Mouse (Mus musculus): ENCODE results near the gene Smarcal1.

DNA sequence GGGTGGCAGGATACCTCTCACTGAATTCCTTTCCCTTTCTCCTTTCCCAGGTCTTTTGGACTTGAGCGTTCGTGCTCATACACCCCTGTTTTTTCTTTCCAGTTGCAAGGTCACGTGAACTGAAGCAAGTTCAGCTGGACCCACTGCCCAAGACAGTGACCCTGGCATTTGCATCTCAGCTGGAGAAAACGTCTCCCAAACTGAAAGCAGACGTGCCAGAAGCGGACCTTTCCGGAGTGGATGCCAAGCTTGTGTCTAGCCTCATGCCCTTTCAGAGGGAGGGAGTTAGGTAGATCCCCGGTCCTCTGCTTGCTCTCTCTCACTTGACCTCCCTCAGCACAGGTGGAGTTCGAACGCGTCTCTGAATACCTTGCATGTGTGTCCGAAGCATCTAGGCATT lies 12.6 kb downstream of the Smarcal1 start:
- no peak for TF ChIP-seq CTCF (IDR thresholded peaks at IDR 0.05; ENCODE audit: borderline replicate concordance, insufficient read depth, low read length)
- TF ChIP-seq POLR2A (IDR thresholded peaks at IDR 0.05; ENCODE audit: low read depth, low read length), result no peak
